Mouse (Mus musculus) megakaryocyte progenitor cell, adult 5-6 weeks (primary cell): ENCODE measurements around the gene Tmem256. TPM values are rescaled to one million over a fixed set of nuclear protein-coding genes. Genes with fewer than 3 reads are reported as not detected.

ENCODE experiments used
- ATAC-seq: replicated peaks from 2 replicates; pipeline ENCODE4 v1.8.0; 2016; ENCODE audit warnings: mild to moderate bottlenecking, moderate TSS enrichment, inconsistent platforms; ENCODE audit not compliant: poor library complexity
- total RNA-seq, 2 experiments: library from RNA; stranded (forward) in 1 of 2; stranded (reverse) in 1 of 2; fragments of 157-497, 149-512 nt in 1 of 2; fragments of 200-1000 nt in 1 of 2; gene quantifications; 2 replicates each; pipeline versions ENCODE4 v1.2.3 to v1.2.4; 2015 to 2017

The Tmem256 gene
- total RNA-seq, 2 experiments from 2014 or later = 238 to 240 TPM

DNA sequence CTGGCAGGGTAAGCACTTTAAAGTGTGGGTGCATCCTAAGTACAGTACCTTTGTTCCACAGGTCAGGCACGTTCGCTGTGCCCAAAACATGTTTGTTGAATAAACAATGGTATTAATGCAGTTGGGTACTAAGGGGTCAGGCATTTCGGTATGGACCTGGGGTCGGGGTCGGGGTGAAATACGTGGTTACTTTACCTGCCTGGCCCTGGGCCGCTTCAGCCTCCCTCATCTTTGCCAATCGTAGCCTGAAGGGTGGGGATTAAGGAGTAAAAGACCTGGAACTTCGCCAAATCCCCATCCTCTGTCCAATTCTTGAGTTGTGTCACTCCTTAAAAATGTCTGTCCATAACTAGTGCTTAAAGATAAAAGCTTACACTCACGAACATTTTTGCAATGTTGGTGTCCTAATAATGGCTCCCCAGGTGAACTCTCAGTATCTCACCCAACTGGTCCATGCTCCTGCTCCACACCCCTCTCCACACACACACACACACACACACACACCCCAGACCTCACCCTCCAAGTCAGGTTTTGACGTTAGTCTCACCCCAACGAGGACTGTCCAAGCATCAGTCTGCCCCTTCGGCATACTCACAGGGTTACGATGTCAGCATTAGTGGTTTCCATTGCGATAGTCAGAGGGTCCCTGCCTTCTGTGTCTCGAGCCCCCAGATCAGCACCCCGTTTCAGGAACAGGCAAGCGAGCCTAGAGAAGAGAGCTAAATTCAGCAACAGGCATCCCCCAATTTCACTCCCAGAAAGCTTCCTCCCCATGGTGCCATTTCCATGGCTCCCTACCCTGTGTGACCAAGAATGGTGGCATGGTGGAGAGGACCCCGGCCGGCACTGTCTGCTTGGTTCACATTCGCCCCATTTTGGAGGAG is 43.7 kb downstream of the Tmem256 start:
- no peak for ATAC-seq

- ATAC-seq = no peak
These were observed 44.8 kb downstream of the Tmem256 start for GRCm38 (mm10) chr11:69883066-69883465.

DNA sequence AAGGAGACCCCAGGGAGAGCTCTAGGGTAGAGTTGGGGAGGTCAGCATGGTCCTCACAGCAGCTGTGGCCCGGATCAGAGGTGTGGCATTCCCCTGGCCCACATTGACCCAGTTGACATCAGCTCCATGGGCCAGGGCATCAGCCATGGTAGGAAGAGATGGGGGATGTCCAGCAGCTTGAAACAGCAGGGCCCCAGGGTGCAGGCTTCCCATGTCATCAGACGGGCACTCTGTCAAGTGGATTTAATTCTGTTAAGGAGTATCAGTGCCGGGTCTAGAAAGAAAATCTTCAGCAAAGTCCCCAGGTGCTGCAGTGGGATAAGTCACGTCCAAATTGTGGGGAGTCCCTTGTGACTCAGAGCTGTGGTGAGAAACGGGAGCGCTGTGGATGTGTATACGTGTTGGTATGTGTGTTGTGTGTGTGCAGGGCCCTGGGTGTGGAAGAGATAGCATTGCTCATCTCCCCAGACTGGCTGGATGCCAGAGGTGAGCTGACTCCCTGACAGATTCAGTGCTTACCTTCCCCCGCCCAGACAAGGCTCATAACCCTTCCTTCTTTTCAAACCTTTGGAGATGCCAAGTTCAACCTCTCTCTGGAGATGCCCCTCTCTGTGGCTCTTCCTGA is 45.3 kb downstream of the Tmem256 start:
- ATAC-seq = 0 out of 2 replicates have a peak, but pooled peaks have one; percentile 6

DNA sequence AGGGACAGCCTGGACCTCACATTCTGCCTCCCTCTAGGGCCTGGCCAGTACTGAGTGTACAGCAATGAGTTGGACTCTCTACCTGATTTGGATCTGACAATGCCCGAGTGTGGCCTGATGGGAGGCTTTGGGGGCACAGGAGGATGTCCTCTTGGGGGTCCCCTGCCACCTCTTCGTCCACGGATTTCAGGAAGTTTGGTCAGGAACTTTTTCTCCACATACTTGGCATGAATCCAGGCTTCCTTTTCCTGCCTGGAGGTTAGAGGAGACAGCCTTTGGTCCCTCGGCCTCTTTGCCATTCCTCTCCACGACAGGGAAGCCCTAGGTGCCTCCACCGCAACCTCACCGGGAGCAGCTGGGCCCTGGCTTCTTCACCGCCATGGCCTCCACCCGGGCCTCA is 45.9 kb downstream of the Tmem256 start:
- ATAC-seq = no peak

DNA sequence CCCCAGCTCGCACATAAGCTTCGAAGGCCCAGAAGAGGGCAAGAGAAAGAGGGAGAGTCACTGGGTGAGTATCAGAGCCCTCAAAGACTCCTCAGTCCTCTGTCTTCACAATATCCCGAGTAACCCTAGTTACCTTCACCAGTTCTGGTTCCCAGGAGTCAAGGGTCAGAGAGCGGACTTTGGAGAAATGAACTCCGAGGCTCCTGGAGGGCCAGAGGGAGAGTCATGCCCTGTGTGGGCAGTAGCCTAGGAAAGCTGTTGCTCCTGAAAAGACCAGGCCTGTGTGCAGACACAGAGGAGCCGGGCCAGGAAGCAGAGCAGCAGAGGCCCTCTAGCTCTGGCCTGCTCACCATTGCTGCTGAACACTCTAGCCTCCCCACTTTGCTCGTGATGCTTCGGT is 46.3 kb downstream of the Tmem256 start:
- ATAC-seq = no peak

DNA sequence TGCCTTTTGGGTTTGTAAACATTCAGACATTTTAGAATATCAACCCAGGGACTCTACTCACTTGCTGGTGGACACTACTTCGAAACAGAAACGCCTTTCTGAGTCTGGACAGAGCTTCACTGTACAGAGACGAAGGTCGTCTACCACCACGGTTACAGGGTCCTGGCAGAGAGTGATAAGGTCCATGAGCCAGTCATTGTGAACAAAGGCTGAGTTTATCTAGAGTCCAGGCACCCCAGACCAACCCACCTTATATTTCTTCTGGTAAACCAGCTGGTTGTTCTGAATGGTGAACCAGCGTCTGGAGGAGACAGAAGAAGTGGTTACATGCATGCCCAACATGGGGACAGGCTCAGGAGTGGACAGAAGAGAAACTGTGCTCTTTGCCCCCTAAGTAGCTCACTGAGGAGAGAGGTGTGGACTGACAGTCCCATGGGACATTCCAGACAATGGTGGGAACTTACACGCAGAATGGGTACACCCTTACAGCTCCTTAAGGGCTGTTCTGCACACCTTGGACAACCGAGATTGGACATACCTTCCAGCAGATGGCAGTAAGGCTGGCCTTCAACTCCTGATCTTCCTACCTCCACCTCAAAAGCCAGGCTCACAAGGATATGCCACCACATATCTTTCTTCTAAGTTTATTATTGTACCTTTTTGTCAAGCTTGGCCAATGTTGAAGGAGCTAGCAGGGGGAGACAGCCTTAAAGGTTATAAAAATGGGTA is 48.8 kb downstream of the Tmem256 start:
- peak; percentile 70 for ATAC-seq

Other genes with a start within 250 kb of the Tmem256 start
Only the 30 nearest of the 42 such genes appear.
- gene Senp3, start 156.4 kb upstream of the Tmem256 start, total RNA-seq (2015) = 140 and 145 TPM in 2 replicates
- gene Senp3, start 156.4 kb upstream of the Tmem256 start, total RNA-seq (2017) = 108 and 123 TPM in 2 replicates
- gene Tnfsf13, start 152.7 kb upstream of the Tmem256 start, total RNA-seq (2015) = 28.5 and 31.9 TPM in 2 replicates
- gene Tnfsf13, start 152.7 kb upstream of the Tmem256 start, total RNA-seq (2017) = 49.4 and 53.7 TPM in 2 replicates
- gene Tnfsf12, start 142.7 kb upstream of the Tmem256 start, total RNA-seq (2015) = 0.88 and 2.0 TPM in 2 replicates
- gene Tnfsf12, start 142.7 kb upstream of the Tmem256 start, total RNA-seq (2017) = 0.75 and 1.0 TPM in 2 replicates
- 7.5 and 9.4 TPM in 2 replicates for gene Tnfsfm13, start 142.4 kb upstream of the Tmem256 start, total RNA-seq (2015)
- gene Tnfsfm13, start 142.4 kb upstream of the Tmem256 start, total RNA-seq (2017) = 6.1 and 7.9 TPM in 2 replicates
- 140 and 147 TPM in 2 replicates for gene Polr2a, start 79.9 kb upstream of the Tmem256 start, total RNA-seq (2015)
- gene Polr2a, start 79.9 kb upstream of the Tmem256 start, total RNA-seq (2017) = 21.0 and 34.4 TPM in 2 replicates
- not detected in 2 replicates for gene Slc35g3, start 76.5 kb upstream of the Tmem256 start, total RNA-seq (2015)
- not detected in 2 replicates for gene Slc35g3, start 76.5 kb upstream of the Tmem256 start, total RNA-seq (2017)
- 1.3 and 1.5 TPM in 2 replicates for gene Zbtb4, start 72.6 kb upstream of the Tmem256 start, total RNA-seq (2015)
- gene Zbtb4, start 72.6 kb upstream of the Tmem256 start, total RNA-seq (2017) = 0.51 and 0.54 TPM in 2 replicates
- 0.24 and 1.6 TPM in 2 replicates for gene Chrnb1, start 42.6 kb upstream of the Tmem256 start, total RNA-seq (2015)
- 0.04 and 0.44 TPM in 2 replicates for gene Chrnb1, start 42.6 kb upstream of the Tmem256 start, total RNA-seq (2017)
- gene Fgf11, start 36.7 kb upstream of the Tmem256 start, total RNA-seq (2015) = 0.22 and 0.52 TPM in 2 replicates
- 0.21 and 0.41 TPM in 2 replicates for gene Fgf11, start 36.7 kb upstream of the Tmem256 start, total RNA-seq (2017)
- not detected in 2 replicates for gene Tmem102, start 32.9 kb upstream of the Tmem256 start, total RNA-seq (2015)
- gene Tmem102, start 32.9 kb upstream of the Tmem256 start, total RNA-seq (2017) = not detected in 2 replicates
- not detected in 2 replicates for gene Gm39566, start 23.2 kb upstream of the Tmem256 start, total RNA-seq (2015)
- not detected in 2 replicates for gene Gm39566, start 23.2 kb upstream of the Tmem256 start, total RNA-seq (2017)
- gene Spem2, start 20.0 kb upstream of the Tmem256 start, total RNA-seq (2015) = not detected in 2 replicates
- not detected in 2 replicates for gene Spem2, start 20.0 kb upstream of the Tmem256 start, total RNA-seq (2017)
- gene Spem1, start 16.3 kb upstream of the Tmem256 start, total RNA-seq (2015) = not detected in 2 replicates
- 0.79 TPM in 1 of 2 replicates, not detected in the other for gene Spem1, start 16.3 kb upstream of the Tmem256 start, total RNA-seq (2017)
- 8.4 and 10.8 TPM in 2 replicates for gene Nlgn2, start 730 bp upstream of the Tmem256 start, total RNA-seq (2015)
- 3.5 and 6.2 TPM in 2 replicates for gene Nlgn2, start 730 bp upstream of the Tmem256 start, total RNA-seq (2017)
- gene Plscr3, start 7.9 kb downstream of the Tmem256 start, total RNA-seq (2015) = 60.6 and 62.2 TPM in 2 replicates
- 29.1 and 32.9 TPM in 2 replicates for gene Plscr3, start 7.9 kb downstream of the Tmem256 start, total RNA-seq (2017)
- gene Tnk1, start 20.2 kb downstream of the Tmem256 start, total RNA-seq (2015) = 0.32 TPM in 1 of 2 replicates, not detected in the other
- 0.54 TPM in 1 of 2 replicates, not detected in the other for gene Tnk1, start 20.2 kb downstream of the Tmem256 start, total RNA-seq (2017)
- not detected in 2 replicates for gene Tmem95, start 39.5 kb downstream of the Tmem256 start, total RNA-seq (2015)
- not detected in 2 replicates for gene Tmem95, start 39.5 kb downstream of the Tmem256 start, total RNA-seq (2017)
- 1.1 and 2.3 TPM in 2 replicates for gene Kctd11, start 42.9 kb downstream of the Tmem256 start, total RNA-seq (2015)
- gene Kctd11, start 42.9 kb downstream of the Tmem256 start, total RNA-seq (2017) = 0.88 and 1.9 TPM in 2 replicates
- 23.6 and 24.7 TPM in 2 replicates for gene Acap1, start 57.0 kb downstream of the Tmem256 start, total RNA-seq (2015)
- 59.2 and 67.5 TPM in 2 replicates for gene Acap1, start 57.0 kb downstream of the Tmem256 start, total RNA-seq (2017)
- gene 2810408A11Rik, start 62.5 kb downstream of the Tmem256 start, total RNA-seq (2015) = 1.9 and 3.0 TPM in 2 replicates
- 1.7 and 6.6 TPM in 2 replicates for gene 2810408A11Rik, start 62.5 kb downstream of the Tmem256 start, total RNA-seq (2017)
- gene Neurl4, start 62.6 kb downstream of the Tmem256 start, total RNA-seq (2015) = 9.5 and 11.0 TPM in 2 replicates
- gene Neurl4, start 62.6 kb downstream of the Tmem256 start, total RNA-seq (2017) = 20.2 and 21.6 TPM in 2 replicates
- gene Gps2, start 75.4 kb downstream of the Tmem256 start, total RNA-seq (2015) = 106 and 114 TPM in 2 replicates
- 46.2 and 56.3 TPM in 2 replicates for gene Gps2, start 75.4 kb downstream of the Tmem256 start, total RNA-seq (2017)
- gene Eif5a, start 83.4 kb downstream of the Tmem256 start, total RNA-seq (2015) = 1,355 and 1,412 TPM in 2 replicates
- 1,221 and 1,257 TPM in 2 replicates for gene Eif5a, start 83.4 kb downstream of the Tmem256 start, total RNA-seq (2017)
- 0.32 TPM in 1 of 2 replicates, not detected in the other for gene Ybx2, start 97.3 kb downstream of the Tmem256 start, total RNA-seq (2015)
- not detected in 2 replicates for gene Ybx2, start 97.3 kb downstream of the Tmem256 start, total RNA-seq (2017)
- gene Slc2a4, start 109.7 kb downstream of the Tmem256 start, total RNA-seq (2015) = 0.22 TPM in 1 of 2 replicates, not detected in the other
- gene Slc2a4, start 109.7 kb downstream of the Tmem256 start, total RNA-seq (2017) = not detected in 2 replicates
- not detected in 2 replicates for gene Cldn7, start 126.3 kb downstream of the Tmem256 start, total RNA-seq (2015)
- gene Cldn7, start 126.3 kb downstream of the Tmem256 start, total RNA-seq (2017) = not detected in 2 replicates
- gene Ctdnep1, start 142.6 kb downstream of the Tmem256 start, total RNA-seq (2015) = 131 and 135 TPM in 2 replicates
- 28.7 and 33.7 TPM in 2 replicates for gene Ctdnep1, start 142.6 kb downstream of the Tmem256 start, total RNA-seq (2017)
- 110 and 129 TPM in 2 replicates for gene Elp5, start 144.0 kb downstream of the Tmem256 start, total RNA-seq (2015)
- gene Elp5, start 144.0 kb downstream of the Tmem256 start, total RNA-seq (2017) = 57.5 and 66.1 TPM in 2 replicates
- gene Gabarap, start 152.6 kb downstream of the Tmem256 start, total RNA-seq (2015) = 387 and 444 TPM in 2 replicates
- gene Gabarap, start 152.6 kb downstream of the Tmem256 start, total RNA-seq (2017) = 242 and 274 TPM in 2 replicates
- gene Phf23, start 157.3 kb downstream of the Tmem256 start, total RNA-seq (2015) = 34.5 and 37.9 TPM in 2 replicates
- gene Phf23, start 157.3 kb downstream of the Tmem256 start, total RNA-seq (2017) = 31.7 and 40.0 TPM in 2 replicates